Mouse (Mus musculus) lung, adult 2 months (tissue): ENCODE data around the gene Gnat2.

Source experiments
- CTCF ChIP-seq: fragments of 200-500 bp; IDR thresholded peaks from 2 replicates; pipeline ENCODE4 v1.5.1; 2011; ENCODE audit warnings: mild to moderate bottlenecking, low read length, control low read depth; ENCODE audit not compliant: insufficient read depth
- POLR2A ChIP-seq: fragments of 200-500 bp; IDR thresholded peaks from 2 replicates; pipeline ENCODE4 v1.6.1; 2011; ENCODE audit warnings: low read depth, mild to moderate bottlenecking, control low read depth, low read length, borderline replicate concordance; ENCODE audit errors: extremely low read depth

GRCm38 (mm10) chr3:108072983-108073569, 19.5 kb upstream of the Gnat2 start:
- no peak for TF ChIP-seq CTCF
- no peak for TF ChIP-seq POLR2A
